Mouse (Mus musculus) adrenal gland, adult (tissue): ENCODE measurements around the gene Abca8a.

ENCODE experiments used
- DNase-seq, 2 experiments: peaks; one replicate each; pipeline ENCODE4 v3.0.0; 2022 to 2023; ENCODE audit warnings: low spot score in 1 of 2; ENCODE audit not compliant: inconsistent age in 2 of 2

Abca8a gene

GRCm38 (mm10) chr11:110095858-110096257 lies at the start of gene Abca8a:
Abca8a (minus strand) TSS chr11:110095978.
- DNase-seq: peak; percentile 11 to 52

DNA sequence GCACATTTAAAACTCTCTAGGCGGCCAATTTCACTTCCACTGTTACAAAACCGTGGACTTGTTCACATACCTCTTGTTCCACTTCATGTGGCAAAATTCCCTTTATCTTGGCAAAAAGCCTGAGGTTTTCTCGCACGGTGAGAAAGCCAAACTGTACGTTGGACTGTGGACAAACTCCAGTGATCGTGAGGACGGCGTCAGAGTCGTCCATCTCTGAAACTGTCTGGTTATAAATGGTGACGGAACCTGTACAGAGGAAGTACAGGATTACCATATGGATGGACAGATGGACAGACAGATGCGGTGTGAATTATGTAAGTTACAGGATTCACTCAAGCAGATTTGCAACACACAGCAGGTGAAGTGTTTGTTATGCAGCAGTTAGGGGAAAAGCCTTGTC lies 49.6 kb upstream of the Abca8a start:
- no peak for DNase-seq

- peak in 1 of 2 experiments; percentile 38 for DNase-seq
Measured at GRCm38 (mm10) chr11:110130760-110131159, 35.0 kb upstream of the Abca8a start.

- DNase-seq: peak in 1 of 2 experiments; percentile 32
Measured at GRCm38 (mm10) chr11:110111137-110111536, 15.4 kb upstream of the Abca8a start.

- DNase-seq: no peak
Measured at GRCm38 (mm10) chr11:110101437-110101836, 5.7 kb upstream of the Abca8a start.

GRCm38 (mm10) chr11:110098901-110099300 lies 3.1 kb upstream of the Abca8a start:
- DNase-seq: no peak

- DNase-seq: peak in 1 of 2 experiments; percentile 34
Measured at GRCm38 (mm10) chr11:110097465-110097864, 1.7 kb upstream of the Abca8a start.

DNA sequence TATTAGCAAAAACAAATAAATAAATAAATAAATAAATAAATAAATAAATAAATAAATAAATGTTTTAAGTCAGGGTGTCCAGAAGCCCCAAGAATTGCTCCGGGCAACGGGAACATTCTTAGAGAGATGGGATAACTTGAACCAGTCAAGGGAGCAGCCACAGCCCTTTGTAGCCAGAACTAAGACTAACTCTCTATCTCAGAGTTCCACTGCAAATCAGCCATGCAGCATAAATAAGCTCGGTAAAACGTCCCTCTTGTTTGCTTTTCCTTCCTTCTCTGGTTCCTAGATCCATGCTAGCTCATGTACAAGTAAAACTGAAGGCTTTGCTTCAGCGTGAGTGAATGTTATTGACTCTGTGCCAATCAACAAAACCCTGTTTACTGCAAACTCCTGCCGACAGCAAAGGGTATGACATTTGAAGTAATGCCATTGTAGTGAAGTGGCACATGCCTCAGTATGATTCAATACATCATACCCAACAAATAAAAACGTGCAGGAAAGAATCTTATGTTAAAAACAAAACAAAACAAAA lies 865 bp downstream of the Abca8a start:
- DNase-seq: peak in 1 of 2 experiments; percentile 53

DNA sequence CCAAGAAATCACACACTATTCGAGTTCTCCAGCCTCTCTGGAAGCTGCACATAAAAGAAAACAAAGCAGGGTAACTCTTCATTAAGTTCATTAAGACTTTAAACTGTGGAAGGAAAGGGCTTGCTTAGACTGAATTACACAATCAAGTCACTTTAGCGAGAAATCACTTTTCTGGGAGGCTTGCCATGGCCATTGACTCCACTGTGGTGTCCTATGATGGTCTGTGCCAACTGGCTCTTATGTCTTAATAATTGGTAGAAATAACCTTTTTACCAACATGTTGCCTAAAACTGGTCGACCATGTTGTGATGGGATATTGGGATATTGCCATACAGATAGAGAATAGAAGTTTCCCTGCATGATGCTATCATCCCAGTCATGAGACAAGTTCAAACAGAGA lies 1.5 kb downstream of the Abca8a start:
- peak in 1 of 2 experiments; percentile 74 for DNase-seq

- DNase-seq: peak in 1 of 2 experiments; percentile 31
Measured at GRCm38 (mm10) chr11:110091328-110091727, 4.5 kb downstream of the Abca8a start.

GRCm38 (mm10) chr11:110072158-110072557 lies 23.6 kb downstream of the Abca8a start:
- DNase-seq: no peak

DNA sequence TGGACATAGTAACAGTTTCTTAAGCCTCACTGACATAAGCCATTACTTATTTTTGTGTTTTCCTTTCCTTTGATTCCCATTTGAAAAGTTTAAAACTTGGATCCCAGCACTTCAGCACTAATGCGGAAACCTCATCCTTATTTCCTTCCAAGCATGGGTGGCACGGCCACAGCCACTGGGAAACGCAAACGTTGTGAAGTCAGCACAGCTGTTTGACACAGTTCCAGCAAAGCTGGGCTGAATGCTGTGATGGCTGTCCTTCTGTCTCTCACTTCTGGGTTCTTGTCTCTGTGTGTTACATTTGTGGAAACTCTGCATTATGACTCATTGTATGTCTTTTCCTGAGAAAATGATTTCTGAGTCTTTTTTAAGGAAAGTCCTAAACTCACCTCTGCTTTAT lies 34.7 kb downstream of the Abca8a start:
- DNase-seq: no peak

GRCm38 (mm10) chr11:110060127-110060526 lies 35.7 kb downstream of the Abca8a start:
- no peak for DNase-seq

DNA sequence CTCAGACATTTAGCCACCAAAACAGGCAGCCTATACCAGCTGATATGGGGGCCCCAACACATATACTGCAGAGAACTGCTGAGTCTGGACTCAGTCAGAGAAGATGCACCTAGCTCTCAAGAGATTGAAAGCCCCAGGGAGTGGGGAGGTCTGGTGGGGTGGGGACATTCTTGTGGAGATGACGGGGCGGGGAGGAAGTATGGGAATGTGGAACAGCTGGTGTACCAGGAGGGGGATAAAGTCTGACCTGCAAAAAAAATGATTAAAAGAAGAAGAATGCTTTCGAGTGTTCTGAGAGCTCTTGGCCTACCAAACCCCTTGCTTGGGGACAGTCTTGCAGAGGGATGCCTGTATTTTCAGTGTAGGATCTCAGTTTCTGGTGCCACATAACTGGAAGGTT lies 42.1 kb downstream of the Abca8a start:
- no peak for DNase-seq

DNA sequence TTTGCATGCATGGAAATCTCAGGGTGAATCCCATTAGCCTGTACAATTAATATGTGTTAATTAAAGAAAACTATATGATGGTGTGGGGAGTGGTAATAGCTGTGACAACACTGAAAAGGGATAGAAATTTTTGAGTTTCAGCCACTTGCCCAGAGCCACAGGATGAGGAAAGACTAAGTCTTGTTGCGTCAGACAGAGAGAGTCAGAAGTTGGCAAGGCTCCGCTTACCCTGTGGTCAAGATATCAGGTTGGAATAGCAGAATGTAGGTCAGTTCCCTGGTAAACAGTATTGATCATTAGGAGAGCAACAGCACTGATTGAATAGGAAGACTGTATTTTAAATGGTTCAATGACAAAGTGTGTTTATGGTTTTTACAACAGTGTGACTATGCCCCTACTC lies 58.0 kb downstream of the Abca8a start:
- DNase-seq: peak in 1 of 2 experiments; percentile 57

GRCm38 (mm10) chr11:110028913-110029695 lies 66.7 kb downstream of the Abca8a start:
- DNase-seq: peak; percentile 19 to 22

DNA sequence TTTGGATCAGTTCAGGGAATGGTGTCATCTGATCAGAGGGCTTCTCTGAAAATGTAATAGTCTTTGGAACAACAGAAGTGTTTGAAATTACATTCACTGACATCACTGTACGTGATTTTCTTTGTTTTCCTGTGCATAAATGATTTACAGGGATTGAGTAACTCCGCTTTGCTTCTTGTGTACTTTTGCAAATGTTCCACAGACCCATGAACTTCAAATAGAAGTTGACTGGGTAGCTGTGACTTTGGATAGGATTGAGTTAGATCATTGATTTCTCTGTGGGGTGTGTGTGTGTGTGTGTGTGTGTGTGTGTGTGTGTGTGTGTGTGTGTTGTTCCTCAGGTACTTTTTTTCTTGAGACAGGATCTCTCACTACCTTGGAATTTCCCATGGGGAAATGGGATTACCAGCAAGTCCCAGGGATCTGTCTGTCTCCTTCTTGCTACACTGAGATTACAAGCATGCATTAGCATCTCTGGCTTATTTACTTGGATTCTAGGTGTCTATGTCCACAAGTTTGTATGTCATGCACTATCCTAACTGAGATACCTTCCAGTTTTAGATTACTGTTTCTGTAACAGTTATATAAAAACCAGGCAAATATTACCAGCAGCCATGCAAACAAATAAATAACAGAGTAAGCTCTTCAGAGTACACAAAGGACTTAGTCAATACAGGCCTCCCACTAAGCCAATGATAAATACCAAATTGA lies 84.8 kb downstream of the Abca8a start:
- no peak for DNase-seq

GRCm38 (mm10) chr11:109995624-109996023 lies 100.2 kb downstream of the Abca8a start, which contains the start of gene Abca8b:
Abca8b (minus strand) TSS chr11:109995845.
- DNase-seq: peak; percentile 79 to 88

GRCm38 (mm10) chr11:109995013-109995412 lies 100.8 kb downstream of the Abca8a start:
- peak; percentile 16 to 53 for DNase-seq

DNA sequence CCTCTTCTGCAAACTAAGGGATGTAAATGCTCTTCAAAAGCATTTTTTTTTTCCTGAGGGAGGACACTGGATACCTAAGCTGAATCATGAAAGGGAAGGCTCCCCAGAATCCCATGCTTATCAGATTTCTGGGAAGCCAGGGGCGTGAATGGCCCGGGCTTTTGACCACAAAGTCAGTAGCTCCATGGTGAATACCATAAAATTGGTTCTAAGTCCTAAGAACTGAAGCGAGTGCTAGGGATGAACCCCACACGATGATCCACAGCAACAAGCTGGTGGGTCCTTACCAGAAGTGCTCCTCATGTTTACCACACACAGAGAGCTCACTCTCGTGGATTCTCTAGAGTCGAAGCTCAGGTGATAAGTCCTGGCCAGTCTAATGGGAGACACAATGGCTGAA lies 101.8 kb downstream of the Abca8a start:
- DNase-seq: no peak

- peak; percentile 15 to 51 for DNase-seq
Measured at GRCm38 (mm10) chr11:109991270-109991669, 104.5 kb downstream of the Abca8a start.

DNA sequence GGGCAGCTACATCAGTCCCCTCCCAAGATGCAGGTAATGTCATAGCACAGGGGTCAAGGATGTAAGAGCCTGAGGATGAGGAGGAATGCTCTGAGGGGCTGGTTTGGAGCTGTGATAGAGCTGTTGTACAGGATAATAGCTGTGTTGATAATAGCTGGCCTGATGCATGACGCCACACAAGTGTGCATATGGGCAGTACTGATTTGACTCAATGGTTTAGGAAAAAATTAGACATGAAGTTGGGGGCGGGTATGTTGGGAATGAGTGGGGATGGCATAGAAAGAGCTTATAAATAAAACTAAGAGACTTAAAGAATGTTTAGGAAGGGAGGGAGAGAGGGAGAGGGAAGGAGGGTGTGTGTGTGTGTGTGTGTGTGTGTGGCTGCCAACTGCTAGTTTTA lies 105.5 kb downstream of the Abca8a start:
- DNase-seq: no peak
